Mouse (Mus musculus) layer of hippocampus, adult 9-11 months (tissue): ENCODE results near the gene Gbp3.

Experiments
- DNase-seq: peaks from one replicate; pipeline ENCODE4 v3.0.0; 2022

The Gbp3 gene

DNA sequence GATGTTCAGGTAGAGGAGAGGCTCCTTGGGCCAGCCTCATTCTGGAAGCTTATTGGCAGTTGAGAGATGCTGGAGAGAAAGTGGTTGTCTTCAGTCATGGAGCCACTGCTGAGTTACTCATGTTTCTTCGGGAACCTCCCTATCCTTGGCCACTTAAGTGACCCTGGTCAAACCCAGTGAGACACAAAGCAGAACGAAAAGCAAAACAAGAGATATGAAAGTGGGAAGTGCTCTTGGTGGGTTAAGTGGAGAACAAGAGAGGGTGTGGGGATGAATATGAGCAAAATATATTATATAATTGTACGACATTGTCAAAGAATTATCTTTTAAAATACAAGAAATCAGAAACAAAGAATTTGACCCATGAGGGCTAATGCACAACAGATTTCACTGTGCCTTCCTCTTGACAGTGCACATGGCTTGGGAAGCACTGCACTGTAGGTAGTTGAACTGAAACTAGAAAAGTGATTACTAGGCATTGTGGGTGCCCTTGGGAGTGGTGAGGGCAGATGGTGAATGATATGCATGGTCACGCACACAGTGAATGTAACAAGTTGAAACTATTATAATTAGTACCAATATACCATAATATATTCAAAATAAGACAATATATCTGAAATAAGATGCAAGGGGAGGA is 30.7 kb downstream of the Gbp3 start:
- DNase-seq, result no peak

DNA sequence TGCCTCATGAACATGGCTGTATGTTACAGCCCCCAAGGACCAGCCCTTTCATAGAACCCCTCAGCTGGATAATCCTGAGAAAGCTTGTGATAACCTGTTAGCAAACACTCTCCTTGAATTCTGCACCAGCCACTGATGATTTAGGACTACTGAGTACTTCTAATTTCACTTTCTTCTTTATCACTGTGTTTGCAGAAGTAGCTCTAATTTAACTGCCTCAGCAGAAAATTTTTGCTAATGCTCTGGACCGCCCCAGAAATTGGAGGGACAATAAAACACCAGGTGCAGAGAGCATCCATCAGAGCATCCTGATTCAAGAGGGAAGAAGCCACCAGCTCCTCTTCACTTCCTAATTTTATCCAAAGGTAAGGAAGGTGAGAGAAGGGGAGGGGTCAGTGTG is 34.7 kb downstream of the Gbp3 start, which contains the start of gene Gbp2b:
Gbp2b (plus strand) TSS at position 301 of the 400 bp plus-strand sequence.
- DNase-seq, result no peak

DNA sequence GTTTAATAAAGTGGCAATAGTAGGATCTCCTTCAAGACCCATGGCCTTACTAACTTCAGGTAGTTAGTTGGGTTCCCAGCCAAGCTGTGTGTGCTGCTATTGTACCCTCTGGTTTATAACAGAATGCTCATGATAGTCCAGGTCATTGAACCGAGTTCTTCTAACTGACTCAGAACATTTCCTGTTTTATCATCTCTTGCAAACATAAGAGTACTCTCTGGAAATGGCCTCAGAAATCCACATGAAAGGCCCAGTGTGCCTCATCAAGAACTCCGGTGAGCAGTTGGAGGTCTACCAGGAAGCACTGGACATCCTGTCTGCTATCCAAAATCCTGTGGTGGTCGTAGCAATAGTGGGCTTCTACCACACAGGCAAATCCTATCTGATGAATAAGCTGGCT is 38.1 kb downstream of the Gbp3 start:
- DNase-seq, result no peak

DNA sequence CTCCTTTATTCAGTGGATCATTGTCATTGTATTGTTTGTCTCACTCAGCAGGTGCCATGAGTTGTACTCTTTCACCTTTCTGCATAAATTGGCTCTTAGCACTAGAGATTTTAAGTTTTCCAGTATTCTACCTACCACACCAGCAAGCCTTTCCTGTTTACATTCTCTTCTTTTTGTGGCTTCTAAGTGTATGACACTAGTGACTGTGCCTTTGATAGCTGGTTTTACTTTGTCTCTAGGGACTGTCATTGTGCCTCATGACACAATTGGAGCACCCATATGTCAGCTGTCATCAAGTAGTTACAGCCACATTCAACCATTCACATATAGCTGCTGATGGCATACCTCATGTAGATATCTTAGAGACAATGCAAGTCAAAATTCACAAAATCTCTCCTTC is 41.8 kb downstream of the Gbp3 start:
- no peak for DNase-seq

DNA sequence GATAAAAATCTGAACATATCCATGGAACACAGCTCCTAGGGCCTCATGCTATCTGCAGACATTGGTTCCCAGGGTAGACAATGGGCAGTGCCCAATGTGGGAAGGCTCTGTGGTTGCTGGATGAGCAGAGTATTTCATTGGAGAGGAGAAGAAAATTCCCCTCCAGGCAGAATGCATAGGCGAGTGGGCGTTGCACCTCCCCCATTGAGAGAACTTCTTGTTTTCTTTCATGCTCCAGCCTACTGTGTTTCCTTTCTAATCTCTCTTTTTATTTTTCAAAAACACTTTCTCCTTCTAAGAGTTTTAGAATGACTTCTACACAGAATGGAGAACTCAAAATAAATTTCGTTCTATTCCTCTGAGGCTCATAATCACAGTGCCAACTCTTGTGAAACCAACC is 58.8 kb downstream of the Gbp3 start:
- no peak for DNase-seq

DNA sequence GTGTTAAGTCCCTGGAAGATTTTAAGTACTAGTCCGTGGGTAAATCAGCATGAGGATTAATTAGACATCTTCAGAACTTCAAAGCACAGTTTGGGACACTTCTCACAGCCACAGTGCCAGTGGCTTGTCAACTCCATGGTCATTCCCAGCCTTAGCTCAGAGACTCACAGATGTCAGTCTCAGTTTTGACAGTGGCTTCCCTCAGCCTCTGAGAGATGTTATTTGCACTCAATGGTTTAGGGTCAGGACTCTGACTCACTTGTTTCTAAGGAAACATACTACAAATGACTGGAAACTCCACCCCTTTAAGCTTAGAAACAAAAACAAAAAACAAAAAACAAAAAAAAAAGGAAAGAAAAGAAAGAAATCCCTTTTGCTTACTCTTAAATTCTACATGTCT is 59.8 kb downstream of the Gbp3 start:
- no peak for DNase-seq

DNA sequence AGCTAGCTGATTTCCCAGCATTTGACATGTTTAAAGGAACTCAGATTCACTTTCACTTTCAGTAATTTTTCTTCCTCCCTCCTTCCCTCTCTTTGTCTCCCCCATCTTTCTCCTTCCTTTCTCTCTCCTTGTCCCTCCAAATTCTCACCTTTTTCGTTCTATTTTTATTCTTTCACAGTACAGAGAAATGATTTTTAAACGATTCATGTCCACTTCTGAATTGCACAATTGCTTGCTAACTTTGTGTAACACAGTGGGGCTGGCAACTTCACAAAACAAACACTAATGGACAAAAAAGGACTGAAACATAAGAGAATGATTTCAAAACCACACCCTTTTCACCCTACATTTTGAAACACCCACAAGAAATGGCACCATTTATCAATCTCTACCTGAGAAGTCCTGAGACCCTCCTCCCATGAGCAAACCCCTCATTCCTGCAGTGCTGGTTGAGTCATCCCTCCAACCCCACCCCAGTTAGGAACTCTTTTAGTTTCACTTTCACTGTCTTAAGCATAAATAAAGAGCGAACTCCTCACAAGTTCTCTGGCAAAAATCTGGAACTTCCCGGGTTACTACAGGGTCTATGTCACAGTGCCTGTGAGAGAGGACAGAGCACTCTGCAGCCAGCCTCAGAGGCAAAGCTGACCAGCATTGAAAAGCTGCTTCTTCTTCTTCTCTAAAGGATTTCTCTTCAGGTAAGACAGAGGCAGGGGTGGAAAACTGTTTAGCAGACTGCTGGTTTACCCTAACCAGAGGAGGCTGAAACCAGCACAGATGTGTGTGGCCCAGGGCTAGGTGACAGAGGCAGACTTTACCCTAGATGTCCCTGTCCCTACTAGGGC is 60.5 kb downstream of the Gbp3 start, which contains the start of gene Gbp2:
Gbp2 (plus strand) TSS at position 492 of the 845 bp plus-strand sequence.
- no peak for DNase-seq

DNA sequence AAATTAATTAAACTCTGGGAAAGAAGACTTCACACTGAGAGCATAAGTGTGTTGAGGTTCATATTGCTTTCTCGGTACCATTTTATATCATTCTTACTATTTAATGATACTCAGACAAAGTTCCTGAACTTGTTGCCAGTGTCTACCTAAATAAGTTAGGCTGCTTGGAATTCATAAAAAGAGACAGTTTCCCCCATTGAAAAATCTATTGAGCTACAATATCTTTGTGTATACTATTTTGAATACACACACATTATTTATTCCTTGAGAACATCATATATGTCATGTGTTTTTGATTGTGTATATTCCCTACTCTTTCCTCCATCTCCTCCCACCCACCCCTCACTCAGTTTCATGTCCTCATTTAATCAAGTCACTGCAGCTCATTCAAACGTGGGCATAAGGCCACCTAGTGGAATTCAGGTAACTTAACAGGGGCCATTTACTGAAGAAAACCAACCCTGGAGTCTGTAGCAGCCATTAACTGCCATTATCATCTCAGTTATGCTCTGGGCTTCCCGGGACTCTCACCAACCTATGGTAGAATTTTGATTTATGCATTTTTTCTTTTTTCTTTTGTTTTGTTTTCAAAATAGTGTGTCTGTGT is 61.2 kb downstream of the Gbp3 start:
- no peak for DNase-seq
